Mouse (Mus musculus): ENCODE data around the gene Slc39a9.

- TF ChIP-seq CTCF (IDR thresholded peaks at IDR 0.05) (no peak), EP300 (IDR thresholded peaks at IDR 0.05) (no peak)
Measured at GRCm38 (mm10) chr12:80631790-80632189, 11.9 kb upstream of the Slc39a9 start.
